In genomic region chr10:84758483-84759431, GRCm38 (mm10) we compare ENCODE assay signal across 10 mouse cellular contexts. TPM values are rescaled to one million over a fixed set of nuclear protein-coding genes. Genes with fewer than 3 reads are reported as not detected.
DNase-seq lines count a peak whose midpoint lies in the region; ATAC-seq and TF ChIP-seq lines count a peak whose summit lies in the region.
"Had no signal": no experiment of that assay in that cellular context is flagged by ENCODE, and none has a peak within 500 bp of the region (broad histone marks: within the 10 kb centered on the region; RNA-seq: fewer than 3 reads in every experiment).

No protein-coding gene starts in this region.

- H3K9ac ChIP-seq in heart, embryonic 13.5 days: no peak overlapping the region
- no peak overlapping the region for H3K9ac ChIP-seq in ES-E14 (ENCODE audit: insufficient read depth, low read depth, low read length, poor library complexity, severe bottlenecking)
- no peak overlapping the region for H3K9ac ChIP-seq in liver, embryonic 12.5 days

- no peak overlapping the region for H3K27ac ChIP-seq in heart, embryonic 13.5 days (replicated peaks)
- no peak overlapping the region for H3K27ac ChIP-seq in ES-E14 (ENCODE audit: insufficient read depth, low read depth, low read length, poor library complexity, severe bottlenecking)
- peak overlapping the region; percentile 94 for H3K27ac ChIP-seq in hindbrain, embryonic 10.5 days
- no peak overlapping the region for H3K27ac ChIP-seq in liver, embryonic 12.5 days

- H3K4me1 ChIP-seq in heart, embryonic 13.5 days: peaks cover 53% of the 10 kb centered on the region
- H3K4me1 ChIP-seq in ES-E14 (ENCODE audit: control insufficient read depth in 2 of 2, insufficient read depth in 2 of 2, low read length in 2 of 2, poor library complexity in 1 of 2): peaks cover 0 to 15% of the 10 kb centered on the region in 2 experiments; a peak in 2 of 4 replicates
- peaks cover 83% of the 10 kb centered on the region for H3K4me1 ChIP-seq in hindbrain, embryonic 10.5 days (replicated peaks)
- peaks cover 12% of the 10 kb centered on the region; the same call in 1 of the 2 replicates for H3K4me1 ChIP-seq in liver, embryonic 12.5 days

- DNase-seq in heart, adult 9 months (ENCODE audit: low spot score in 2 of 2): no peak
- DNase-seq in ES-E14 (ENCODE audit: low read depth, low spot score): peak; percentile 26
- peak; percentile 67 for DNase-seq in hindbrain, embryonic 10.5 days (ENCODE audit: low spot score)
- DNase-seq in right cerebral cortex, postnatal 10 days (ENCODE audit: low spot score in 2 of 2): no peak
- no peak for DNase-seq in left cerebral cortex, postnatal 25 days (ENCODE audit: low spot score in 2 of 2)

- peak overlapping the region; percentile 51 for H3K4me3 ChIP-seq in heart, embryonic 13.5 days
- H3K4me3 ChIP-seq in ES-E14 (ENCODE audit: insufficient read depth in 1 of 2, low read depth in 1 of 2, low read length in 2 of 2, poor library complexity in 1 of 2, severe bottlenecking in 1 of 2): peak overlapping the region; percentile 10 to 38
- H3K4me3 ChIP-seq in hindbrain, embryonic 10.5 days: peak overlapping the region; percentile 77
- H3K4me3 ChIP-seq in liver, embryonic 12.5 days: 0 out of 2 replicates have a peak overlapping the region, but pooled peaks have one; percentile 5
- H3K4me3 ChIP-seq: megakaryocyte, embryonic 14.5 days had no signal

- peak overlapping the region; percentile 78 for H3K4me2 ChIP-seq in heart, embryonic 13.5 days
- H3K4me2 ChIP-seq in liver, embryonic 12.5 days: peak overlapping the region; percentile 18; the same call in 1 of the 2 replicates

- in situ Hi-C loops in ES-E14 (cut with MboI; ENCODE audit: low sequenced_read_pairs in 2 of 2, unreplicated experiment in 2 of 2): no loop called here

- peaks cover 100% of the 10 kb centered on the region for H3K27me3 ChIP-seq in heart, embryonic 13.5 days (replicated peaks)
- peaks cover 78% of the 10 kb centered on the region for H3K27me3 ChIP-seq in hindbrain, embryonic 10.5 days (ENCODE audit: insufficient read depth, poor library complexity, severe bottlenecking)
- peaks cover 99% of the 10 kb centered on the region for H3K27me3 ChIP-seq in liver, embryonic 12.5 days (replicated peaks)

- intact Hi-C loops in left cerebral cortex, postnatal 25 days (cut with DNase I): loop anchor here (5.0 kb wide), 1 partner anchor 94 kb away; no protein-coding TSS in a partner anchor

- no peaks in the 10 kb centered on the region for H3K36me3 ChIP-seq in heart, embryonic 13.5 days
- H3K36me3 ChIP-seq in ES-E14 (ENCODE audit: control insufficient read depth, insufficient read depth, low read length, poor library complexity, severe bottlenecking): no peaks in the 10 kb centered on the region
- H3K36me3 ChIP-seq in hindbrain, embryonic 10.5 days: peaks cover 31% of the 10 kb centered on the region
- no peaks in the 10 kb centered on the region for H3K36me3 ChIP-seq in liver, embryonic 12.5 days

- ATAC-seq in heart, embryonic 13.5 days (ENCODE audit: extremely low read depth, insufficient number of reproducible peaks, low FRiP score, low TSS enrichment): no peak
- no peak for ATAC-seq in liver, embryonic 12.5 days
- ATAC-seq in megakaryocyte, adult 5-6 weeks (ENCODE audit: poor library complexity, severe bottlenecking): no peak

- WGBS in heart, embryonic 13.5 days: 3% methylated on average over 51 of the region's 51 CpGs
- WGBS in hindbrain, embryonic 10.5 days: under 1% methylated on average over 51 of the region's 51 CpGs
- 2% methylated on average over 51 of the region's 51 CpGs for WGBS in liver, embryonic 12.5 days (ENCODE audit: insufficient replicate concordance)

- H3K9me3 ChIP-seq in heart, embryonic 13.5 days: no peaks in the 10 kb centered on the region
- H3K9me3 ChIP-seq in ES-E14 (ENCODE audit: control insufficient read depth, insufficient read depth, low read depth, low read length): no peaks in the 10 kb centered on the region
- no peaks in the 10 kb centered on the region for H3K9me3 ChIP-seq in hindbrain, embryonic 10.5 days
- no peaks in the 10 kb centered on the region for H3K9me3 ChIP-seq in liver, embryonic 12.5 days (replicated peaks)

TF ChIP-seq in ES-E14, 5 proteins besides CTCF, POLR2A, EP300 and RAD21:
- TF ChIP-seq HCFC1 (IDR thresholded peaks at IDR 0.05; ENCODE audit: borderline replicate concordance, insufficient read depth, low read length) (no peak), ZC3H11A (IDR thresholded peaks at IDR 0.05; ENCODE audit: borderline replicate concordance, low read depth, low read length) (no peak), MAFK (IDR thresholded peaks at IDR 0.05; ENCODE audit: insufficient read depth, low read depth, low read length) (no peak), CHD2 (IDR thresholded peaks at IDR 0.05; ENCODE audit: low read depth, low read length) (no peak), ZNF384 (IDR thresholded peaks at IDR 0.05; ENCODE audit: low read depth, low read length) (no peak)

RNA-seq across cellular contexts. Expression of gene Rfx4, which starts 2.9 kb away (rescaled TPM):
- not detected in 2 replicates for polyA plus RNA-seq in heart, embryonic 13.5 days (2015; fragmentation: Nextera tagmentation; extraction: Ambion mirVana)
- total RNA-seq in ES-E14 (2012; rRNA removed): 0.85 and 1.2 TPM in 2 replicates
- 49.2 and 66.6 TPM in 2 replicates for polyA plus RNA-seq in hindbrain, embryonic 10.5 days (2016; fragmentation: Nextera tagmentation; extraction: Ambion mirVana)
- polyA plus RNA-seq in liver, embryonic 12.5 days (2016; fragmentation: Nextera tagmentation; extraction: Ambion mirVana): not detected in 2 replicates
- 0.11 TPM in 1 of 2 replicates, not detected in the other for total RNA-seq in megakaryocyte, adult 5-6 weeks (2015)
- total RNA-seq in megakaryocyte, adult 5-6 weeks (2017): 0.24 TPM in 1 of 2 replicates, not detected in the other
- total RNA-seq in left cerebral cortex, postnatal 25 days (2021): 10 to 100 TPM; 11.4 to 12.3 TPM
- polyA plus RNA-seq: C2C12 had no signal

Comparison
In these comparisons a context has a peak if more than half of its experiments do, and no peak if none do; other contexts are left out.
1. H3K4me3 ChIP-seq: peak in every context shown above with its lines; median percentile 77 in hindbrain, embryonic 10.5 days; 51 in heart, embryonic 13.5 days; 24 in ES-E14; 5 in liver, embryonic 12.5 days.
2. DNase-seq: peak in ES-E14 (single experiment) and hindbrain, embryonic 10.5 days (single experiment); none in heart, adult 9 months (0 of 2), right cerebral cortex, postnatal 10 days (0 of 2) and left cerebral cortex, postnatal 25 days (0 of 2).